Mouse (Mus musculus) myocyte (in vitro differentiated cells): ENCODE measurements at regions not wholly inside any gene's neighbourhood (a gene's known extent, or its start where the extent isn't known, plus 50 kb on each side); places are given as distances from the start of the nearest gene placed in this dataset.

Experiments
- E2F4 ChIP-seq: IDR thresholded peaks from one replicate; pipeline ENCODE4 v1.6.1; 2011; ENCODE audit warnings: mild to moderate bottlenecking, control low read depth, moderate library complexity; ENCODE audit not compliant: insufficient read depth
- MYOD1 ChIP-seq, 3 experiments: IDR thresholded peaks; one replicate each; pipeline ENCODE4 v1.6.1; 2011; ENCODE audit warnings: control low read depth in 2 of 3, low read depth in 2 of 3, mild to moderate bottlenecking in 2 of 3, moderate library complexity in 1 of 3; ENCODE audit not compliant: insufficient read length in 2 of 3, control insufficient read depth in 1 of 3
- POLR2A ChIP-seq: IDR thresholded peaks from one replicate; pipeline ENCODE4 v1.6.1; 2011; ENCODE audit warnings: low read depth, mild to moderate bottlenecking, control low read depth, moderate library complexity; ENCODE audit not compliant: insufficient read length
- POLR2AphosphoS2 ChIP-seq: IDR thresholded peaks from one replicate; pipeline ENCODE4 v1.6.1; 2011; ENCODE audit warnings: low read depth, control low read depth; ENCODE audit not compliant: insufficient read length
- SRF ChIP-seq: IDR thresholded peaks from one replicate; pipeline ENCODE4 v1.6.1; 2011; ENCODE audit warnings: low read depth; ENCODE audit not compliant: control insufficient read depth, insufficient read length

DNA sequence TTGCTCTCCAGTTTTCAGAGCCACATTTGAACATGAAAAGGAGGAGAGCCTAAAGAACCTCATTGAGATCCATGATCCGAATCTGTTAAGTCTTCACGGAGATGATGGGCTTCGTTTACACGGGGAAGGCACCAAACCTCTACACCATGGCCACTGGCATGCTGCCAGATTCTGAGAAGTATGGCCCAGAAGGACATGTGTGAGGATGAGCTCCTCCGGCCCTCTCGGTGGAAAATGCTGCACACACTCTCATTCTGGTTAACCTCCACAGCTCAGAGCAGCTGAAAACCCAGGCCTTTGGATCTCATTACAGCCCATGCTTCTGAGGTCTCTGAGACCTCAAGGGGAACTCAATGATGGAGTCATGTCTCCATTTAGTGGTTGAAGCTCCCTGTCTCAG lies 296.9 kb upstream of the Negr1 start:
- TF ChIP-seq POLR2A = no peak
- TF ChIP-seq MYOD1 (IDR thresholded peaks at IDR 0.05; ENCODE audit: control insufficient read depth in 1 of 3, insufficient read length in 2 of 3, low read depth in 2 of 3) = no peak
- no peak for TF ChIP-seq SRF
- no peak for TF ChIP-seq E2F4
- no peak for TF ChIP-seq POLR2AphosphoS2
